Mouse (Mus musculus) forebrain, postnatal 0 days (tissue): ENCODE measurements around the gene Cdc37. TPM values are rescaled to one million over a fixed set of nuclear protein-coding genes. Genes with fewer than 3 reads are reported as not detected.

Experiments
- ATAC-seq: fragments of 200-750 bp; cut with Nextera tagmentation; 2 replicates; pipeline ENCODE4 v1.8.0; 2017; ENCODE audit warnings: mild to moderate bottlenecking, moderate library complexity
- DNase-seq: peaks from one replicate; pipeline ENCODE4 v3.0.0-alpha.2; 2015
- H3K27ac ChIP-seq: fragments of 300-500 bp; sonication (generic); 2 replicates; pipeline ENCODE4 v1.5.1; 2014; ENCODE audit warnings: low read depth, mild to moderate bottlenecking, antibody characterized with exemption, low read length, moderate library complexity, mixed read lengths
- H3K27me3 ChIP-seq: fragments of 300-500 bp; sonication (generic); 2 replicates; pipeline ENCODE4 v1.6.1; 2014; ENCODE audit warnings: mild to moderate bottlenecking, low read length, mixed read lengths; ENCODE audit not compliant: insufficient read depth
- H3K36me3 ChIP-seq: fragments of 300-500 bp; sonication (generic); 2 replicates; pipeline ENCODE4 v1.6.1; 2014; ENCODE audit warnings: mild to moderate bottlenecking, moderate library complexity; ENCODE audit not compliant: insufficient read depth
- H3K4me1 ChIP-seq: fragments of 300-500 bp; sonication (generic); 2 replicates; pipeline ENCODE4 v1.6.1; 2014; ENCODE audit warnings: antibody characterized with exemption; ENCODE audit not compliant: insufficient read depth
- H3K4me2 ChIP-seq: fragments of 300-500 bp; sonication (generic); 2 replicates; pipeline ENCODE4 v1.6.1; 2014; ENCODE audit warnings: low read depth, mild to moderate bottlenecking, moderate library complexity
- H3K4me3 ChIP-seq: fragments of 300-500 bp; sonication (generic); 2 replicates; pipeline ENCODE4 v1.5.1; 2014; ENCODE audit warnings: low read depth, low read length, mixed read lengths
- H3K9ac ChIP-seq: fragments of 300-500 bp; sonication (generic); 2 replicates; pipeline ENCODE4 v1.6.1; 2014; ENCODE audit warnings: mild to moderate bottlenecking
- H3K9me3 ChIP-seq: fragments of 300-500 bp; sonication (generic); 2 replicates; pipeline ENCODE4 v1.6.1; 2016; ENCODE audit warnings: low read length
- CTCF ChIP-seq: sonication (generic); IDR thresholded peaks from 2 replicates; pipeline ENCODE4 v1.5.1; 2016; ENCODE audit warnings: antibody characterized with exemption, control low read depth, low read depth
- WGBS: fragments of 180-500 bp; shearing (Covaris S2); extraction: QIAGEN DNeasy Blood & Tissue Kit; methylation state at CpG from one replicate; pipeline ENCODE4 v1.1.7; 2014; 5-methylcytosine and 5-hydroxymethylcytosine counted together
- polyA plus RNA-seq: library from polyadenylated mRNA; unstranded; fragments of >200 nt; fragmentation: Nextera tagmentation; extraction: Ambion mirVana; gene quantifications from 2 replicates; pipeline ENCODE4 v1.2.1, GENCODE M21; 2015
- total RNA-seq: library from RNA; depleted of rRNA; stranded (reverse); fragments of >200 nt; gene quantifications from 2 replicates; pipeline ENCODE4 v1.2.3, GENCODE M21; 2014

Gene Cdc37
- total and polyA plus RNA-seq, 2 experiments from 2014 or later: 42.1 to 186 TPM

GRCm38 (mm10) chr9:21137229-21137628, 12.6 kb downstream of the Cdc37 start:
- no peak overlapping the region for H3K9ac ChIP-seq
- 45% methylated on average over 3 of the region's 3 CpGs for WGBS
- no peaks in the 10 kb centered on the region for H3K9me3 ChIP-seq
- no peak overlapping the region for H3K27ac ChIP-seq
- H3K4me3 ChIP-seq: no peak overlapping the region
- no peak overlapping the region for H3K4me2 ChIP-seq
- no peaks in the 10 kb centered on the region for H3K4me1 ChIP-seq
- ATAC-seq (peak; percentile 42; the same call in 1 of the 2 replicates), DNase-seq (peak; percentile 66)
- H3K36me3 ChIP-seq: peaks cover 41% of the 10 kb centered on the region
- no peaks in the 10 kb centered on the region for H3K27me3 ChIP-seq
- TF ChIP-seq CTCF: peak; percentile 78

GRCm38 (mm10) chr9:21136401-21136800, 13.4 kb downstream of the Cdc37 start:
- Histone ChIP-seq H3K36me3 (peaks cover 33% of the 10 kb centered on the region), H3K9me3 (no peaks in the 10 kb centered on the region), H3K4me1 (no peaks in the 10 kb centered on the region), H3K4me3 (no peak overlapping the region), H3K27me3 (no peaks in the 10 kb centered on the region), H3K27ac (no peak overlapping the region), H3K9ac (no peak overlapping the region), H3K4me2 (no peak overlapping the region)
- WGBS: 93% methylated on average over 6 of the region's 6 CpGs
- ATAC-seq (no peak), DNase-seq (no peak)
- TF ChIP-seq CTCF: no peak

DNA sequence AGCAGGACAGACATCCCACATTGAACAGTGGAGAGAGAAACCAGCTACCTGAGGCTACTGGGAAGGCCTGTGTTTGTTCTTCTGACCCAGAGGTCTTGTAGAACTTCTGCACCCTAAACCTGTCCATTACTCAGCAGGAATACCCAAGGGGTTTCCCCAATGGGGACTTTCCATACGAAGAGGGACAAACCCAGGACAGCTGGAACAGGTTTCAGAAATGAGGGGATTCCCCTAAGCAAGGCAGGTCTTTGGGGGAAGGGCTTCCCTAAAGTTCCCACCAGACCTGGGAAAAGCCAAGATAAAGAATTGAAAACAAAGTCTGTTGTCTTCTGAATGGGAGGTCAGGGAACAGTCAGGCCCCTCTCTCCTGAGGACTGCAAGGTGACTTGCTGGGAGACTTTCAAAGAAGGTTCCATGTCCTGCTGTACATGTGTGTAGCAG, 13.8 kb downstream of the Cdc37 start:
- Histone ChIP-seq H3K4me1 (no peaks in the 10 kb centered on the region), H3K4me2 (no peak overlapping the region), H3K27me3 (no peaks in the 10 kb centered on the region), H3K36me3 (peaks cover 29% of the 10 kb centered on the region), H3K9ac (no peak overlapping the region), H3K4me3 (no peak overlapping the region), H3K27ac (no peak overlapping the region), H3K9me3 (no peaks in the 10 kb centered on the region)
- ATAC-seq: no peak
- no peak for DNase-seq
- no peak for TF ChIP-seq CTCF
- WGBS: 73% methylated on average over 1 of the region's 1 CpGs

DNA sequence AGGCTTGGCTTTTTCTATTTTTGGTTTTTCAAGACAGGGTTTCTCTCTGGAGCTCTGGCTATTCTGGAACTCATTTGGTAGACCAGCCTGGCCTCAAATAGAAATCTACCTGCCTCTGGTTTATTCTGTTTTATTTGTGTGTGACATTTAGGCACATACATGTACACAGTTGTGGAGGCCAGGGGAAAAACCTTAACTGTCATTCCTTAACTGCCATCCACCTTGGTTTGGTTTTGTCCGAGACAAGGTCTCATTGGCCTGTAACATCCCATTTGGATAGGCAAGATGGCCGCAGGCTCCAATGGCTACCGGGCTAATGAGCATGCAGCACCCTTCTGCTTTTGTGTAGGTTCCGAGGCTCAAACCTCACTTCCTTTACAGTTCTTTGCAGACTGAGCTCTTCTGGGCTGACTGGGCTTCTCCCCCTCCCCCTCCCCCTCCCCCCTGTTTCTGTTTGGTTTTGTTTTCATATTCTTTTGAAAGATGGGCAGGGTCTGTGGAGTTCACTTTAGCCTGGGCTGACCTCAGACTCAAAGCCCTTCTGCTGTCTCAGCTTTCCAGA, 14.4 kb downstream of the Cdc37 start:
- peaks cover 2% of the 10 kb centered on the region; the same call in 1 of the 2 replicates for H3K4me1 ChIP-seq
- H3K9ac ChIP-seq: no peak overlapping the region
- 71% methylated on average over 4 of the region's 4 CpGs for WGBS
- H3K27me3 ChIP-seq: no peaks in the 10 kb centered on the region
- DNase-seq (no peak), ATAC-seq (no peak)
- H3K36me3 ChIP-seq: peaks cover 24% of the 10 kb centered on the region
- no peak overlapping the region for H3K4me3 ChIP-seq
- no peak overlapping the region for H3K4me2 ChIP-seq
- no peak overlapping the region for H3K27ac ChIP-seq
- H3K9me3 ChIP-seq: no peaks in the 10 kb centered on the region
- no peak for TF ChIP-seq CTCF

DNA sequence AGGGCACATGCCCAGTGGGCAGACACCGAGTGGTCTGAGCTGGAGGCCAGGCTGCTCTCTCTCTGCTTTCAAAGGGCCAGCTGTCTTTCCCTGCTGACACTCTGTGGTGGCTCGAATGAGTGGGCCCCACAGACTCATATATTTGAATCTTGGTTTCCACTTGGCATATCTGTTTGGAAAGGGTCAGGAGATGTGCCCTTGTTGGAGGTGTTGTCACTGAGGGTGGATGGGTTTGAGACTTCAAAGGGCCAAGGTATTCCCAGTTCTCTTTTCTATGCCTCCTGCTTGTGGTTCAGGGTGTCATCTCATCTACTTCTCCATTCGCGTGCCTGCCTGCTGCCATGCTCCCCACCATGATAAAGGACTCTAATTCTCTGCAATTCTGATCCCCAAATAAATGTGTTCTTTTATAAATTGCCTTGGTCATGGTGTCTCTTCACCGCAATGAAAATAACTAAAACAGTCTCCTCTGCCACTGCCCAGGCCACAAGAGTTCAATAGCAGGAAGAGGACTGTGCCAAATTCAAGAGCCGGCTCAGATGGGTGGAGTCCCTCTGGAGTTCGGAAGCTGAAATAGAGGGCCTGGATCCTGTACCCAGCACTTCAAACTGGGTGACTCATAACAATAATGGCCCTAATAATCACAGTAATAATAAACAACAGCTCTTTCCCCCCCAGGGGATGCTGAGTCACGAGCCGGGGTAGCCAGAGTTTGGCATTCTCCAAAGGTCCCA, 15.0 kb downstream of the Cdc37 start:
- Histone ChIP-seq H3K36me3 (peaks cover 17% of the 10 kb centered on the region), H3K4me1 (peaks cover 3% of the 10 kb centered on the region; the same call in 1 of the 2 replicates)
- 80% methylated on average over 9 of the region's 9 CpGs for WGBS

DNA sequence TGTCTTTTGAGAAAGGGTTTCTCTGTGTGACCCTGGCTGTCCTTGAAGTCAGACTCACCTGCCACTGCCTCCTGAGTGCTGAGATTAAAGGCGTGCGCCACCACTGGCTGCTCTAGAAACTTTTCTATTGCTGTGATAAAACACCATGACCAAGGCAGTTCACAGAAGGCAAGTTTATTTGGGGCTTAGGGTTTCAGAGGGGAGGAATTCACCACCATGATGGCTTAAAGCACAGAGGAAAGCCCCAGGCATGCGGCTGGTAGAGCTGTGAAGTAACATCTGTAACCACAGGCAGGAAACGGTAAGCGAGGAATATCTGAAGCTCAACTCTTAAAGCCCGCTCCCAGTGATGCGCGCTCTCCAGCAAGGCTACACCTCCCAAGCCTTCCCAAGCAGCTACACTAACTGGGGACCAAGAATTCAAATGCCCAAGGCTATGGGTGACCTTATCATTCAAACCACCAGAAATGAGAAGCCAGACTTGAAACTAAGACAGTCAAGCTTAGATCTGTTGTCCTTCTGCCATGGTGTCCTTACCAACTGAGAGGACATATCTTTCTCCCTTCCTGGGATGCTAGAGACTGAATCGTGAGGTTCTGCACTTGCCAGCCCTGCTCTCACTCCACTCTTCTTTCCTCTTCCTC, 16.6 kb downstream of the Cdc37 start:
- no peak overlapping the region for H3K4me3 ChIP-seq
- H3K4me2 ChIP-seq: no peak overlapping the region
- ATAC-seq (no peak), DNase-seq (no peak)
- H3K36me3 ChIP-seq: peaks cover 8% of the 10 kb centered on the region
- H3K27me3 ChIP-seq: no peaks in the 10 kb centered on the region
- no peak overlapping the region for H3K27ac ChIP-seq
- 88% methylated on average over 9 of the region's 9 CpGs for WGBS
- peaks cover 3% of the 10 kb centered on the region; the same call in 1 of the 2 replicates for H3K4me1 ChIP-seq
- H3K9me3 ChIP-seq: no peaks in the 10 kb centered on the region
- H3K9ac ChIP-seq: no peak overlapping the region
- TF ChIP-seq CTCF: no peak

More for the DNA sequence above, 15.0 kb downstream of the Cdc37 start:
- no peak overlapping the region for H3K4me2 ChIP-seq
- no peak overlapping the region for H3K9ac ChIP-seq
- TF ChIP-seq CTCF: no peak
- H3K9me3 ChIP-seq: no peaks in the 10 kb centered on the region
- no peaks in the 10 kb centered on the region for H3K27me3 ChIP-seq
- H3K27ac ChIP-seq: no peak overlapping the region
- ATAC-seq (no peak), DNase-seq (no peak)
- H3K4me3 ChIP-seq: no peak overlapping the region
